Mouse (Mus musculus): ENCODE results near the gene Tmem95.

- TF ChIP-seq GATA1 (IDR thresholded peaks at IDR 0.05; ENCODE audit: borderline replicate concordance, low read length) = no peak
- TF ChIP-seq CTCF (IDR thresholded peaks at IDR 0.05; ENCODE audit: low read depth, low read length) = no peak
- TF ChIP-seq POLR2AphosphoS5 (IDR thresholded peaks at IDR 0.05; ENCODE audit: insufficient replicate concordance, low read depth, low read length) = no peak
- TF ChIP-seq TAL1 (conservative IDR thresholded peaks at IDR 0.05; ENCODE audit: low read depth, low read length) = no peak
- no peak for TF ChIP-seq GATA2 (IDR thresholded peaks at IDR 0.05; ENCODE audit: borderline replicate concordance, low read depth, low read length)
Measured at GRCm38 (mm10) chr11:69884240-69884639, 6.4 kb upstream of the Tmem95 start.

All from G1E (cell line).